Mouse (Mus musculus): ENCODE measurements around the gene Zrsr1. TPM values are rescaled to one million over a fixed set of nuclear protein-coding genes. Genes with fewer than 3 reads are reported as not detected.

Gene Zrsr1
- total RNA-seq (2023): 63.6 TPM

DNA sequence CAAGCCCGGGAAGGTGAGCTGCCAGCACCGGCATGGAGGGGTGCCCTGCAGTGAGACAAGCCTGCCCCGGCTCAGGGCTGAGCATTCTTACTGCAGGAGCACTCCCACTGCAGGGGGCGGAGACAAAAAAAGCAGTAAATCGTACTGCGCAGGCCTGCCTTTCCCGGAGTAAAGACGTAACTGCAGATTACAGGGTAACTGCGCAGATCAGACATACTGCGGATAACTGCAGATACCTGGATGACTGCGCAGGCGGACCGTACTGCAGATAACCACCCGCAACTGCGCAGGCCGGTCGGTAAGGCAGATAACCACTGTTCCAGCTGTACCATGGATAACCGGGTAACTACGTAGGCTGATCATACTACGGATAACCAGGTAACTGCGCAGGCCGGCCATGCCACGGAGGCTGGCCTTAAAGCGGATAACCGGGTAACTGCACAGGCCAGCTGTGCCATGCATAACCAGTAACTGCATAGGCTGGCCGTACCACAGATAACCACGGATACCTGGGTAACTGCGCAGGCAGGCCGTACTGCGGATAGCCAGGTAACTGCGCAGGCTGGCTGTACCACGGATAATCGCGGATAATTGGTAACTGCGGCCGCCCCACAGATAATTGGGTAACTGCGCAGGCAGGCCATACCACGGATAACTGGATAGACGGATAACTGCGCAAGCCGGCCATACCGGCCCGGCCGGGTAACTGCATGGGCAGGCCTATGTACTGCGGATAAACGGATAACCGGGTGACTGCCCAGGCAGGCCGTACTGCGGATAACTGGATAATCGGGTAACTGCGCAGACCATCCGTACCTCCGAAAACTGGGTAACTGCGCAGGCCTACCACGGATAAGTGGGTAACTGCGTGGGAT, at the start of gene Zrsr1:
Gene Zrsr1 (plus strand): TSS at position 171 of the 875 bp plus-strand sequence.

DNA sequence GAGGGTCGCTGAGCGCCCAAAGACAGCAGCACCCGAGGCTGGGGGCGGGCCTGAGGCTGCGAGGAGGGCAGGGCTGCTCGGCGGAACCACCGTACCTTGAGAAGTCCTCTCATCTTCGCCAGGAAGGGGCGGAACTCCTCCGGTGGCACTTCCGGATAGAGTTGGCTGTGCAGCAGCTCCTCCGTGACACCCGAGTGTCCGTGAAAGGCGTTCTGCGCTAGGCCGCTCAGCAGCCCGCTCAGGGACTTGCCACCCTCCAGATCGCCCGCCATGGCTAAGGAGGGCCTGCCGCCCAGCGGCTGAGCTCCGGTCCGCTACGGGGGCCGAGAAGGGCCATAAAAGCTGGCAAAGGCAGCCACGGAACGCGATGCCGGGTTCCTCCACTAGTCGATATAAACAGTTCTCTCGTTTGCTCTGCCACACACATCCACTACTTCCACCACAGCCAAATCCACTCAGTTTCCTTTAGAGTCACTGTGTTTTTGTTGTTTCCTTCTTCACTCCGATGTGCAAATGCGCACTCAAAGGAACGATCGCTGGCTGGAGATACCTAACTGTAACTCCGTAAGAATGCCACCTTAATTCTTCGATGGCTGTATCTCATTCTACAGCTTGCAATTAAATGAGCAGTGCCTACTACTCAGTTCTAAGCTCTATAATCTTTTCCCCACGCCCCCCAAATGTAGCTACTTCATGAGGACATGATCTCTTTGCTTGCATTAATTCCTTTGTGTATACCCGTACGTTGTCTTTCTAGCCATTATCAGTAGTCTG, 10.4 kb downstream of the Zrsr1 start, which contains the start of the genes Gm28048 and Commd1:
Gene Gm28048 (minus strand): TSS at position 107 of the 774 bp plus-strand sequence.
Gene Commd1 (minus strand): TSS at position 399 of the 774 bp plus-strand sequence.

DNA sequence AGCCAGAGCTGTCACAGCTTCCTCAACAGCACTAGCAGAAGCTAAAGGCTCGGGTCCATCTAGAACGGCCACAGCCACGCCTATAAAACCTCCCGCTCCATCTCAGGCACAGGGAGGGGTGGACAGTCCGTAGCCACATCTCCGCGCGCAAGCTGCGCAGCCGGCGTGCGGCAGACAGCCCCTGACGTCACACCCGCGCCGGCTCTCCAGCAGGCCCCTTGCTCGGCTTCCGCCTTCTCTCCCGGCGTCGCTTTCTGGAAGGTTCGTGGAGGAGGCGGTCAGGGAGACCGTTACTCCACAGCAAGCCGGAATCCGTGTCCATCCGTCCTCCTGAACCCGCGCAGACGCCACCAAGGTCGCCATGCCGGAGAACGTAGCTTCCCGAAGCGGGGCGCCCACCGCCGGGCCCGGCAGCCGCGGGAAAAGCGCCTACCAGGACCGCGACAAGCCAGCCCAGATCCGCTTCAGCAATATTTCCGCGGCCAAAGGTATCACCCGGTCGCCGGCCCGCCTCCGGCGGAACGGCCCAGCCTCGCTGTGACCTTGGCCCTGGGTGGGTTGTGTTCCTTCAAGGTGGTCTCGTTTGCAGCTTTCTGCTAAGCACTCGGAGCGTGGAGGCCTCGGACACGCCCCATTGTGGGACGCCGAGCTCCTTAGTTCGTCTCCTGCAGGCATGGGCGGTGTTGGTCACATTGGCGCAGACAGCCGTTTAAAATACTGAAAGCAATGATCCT, 18.8 kb downstream of the Zrsr1 start, which contains the start of gene Cct4:
Gene Cct4 (plus strand): TSS at position 127 of the 734 bp plus-strand sequence.

DNA sequence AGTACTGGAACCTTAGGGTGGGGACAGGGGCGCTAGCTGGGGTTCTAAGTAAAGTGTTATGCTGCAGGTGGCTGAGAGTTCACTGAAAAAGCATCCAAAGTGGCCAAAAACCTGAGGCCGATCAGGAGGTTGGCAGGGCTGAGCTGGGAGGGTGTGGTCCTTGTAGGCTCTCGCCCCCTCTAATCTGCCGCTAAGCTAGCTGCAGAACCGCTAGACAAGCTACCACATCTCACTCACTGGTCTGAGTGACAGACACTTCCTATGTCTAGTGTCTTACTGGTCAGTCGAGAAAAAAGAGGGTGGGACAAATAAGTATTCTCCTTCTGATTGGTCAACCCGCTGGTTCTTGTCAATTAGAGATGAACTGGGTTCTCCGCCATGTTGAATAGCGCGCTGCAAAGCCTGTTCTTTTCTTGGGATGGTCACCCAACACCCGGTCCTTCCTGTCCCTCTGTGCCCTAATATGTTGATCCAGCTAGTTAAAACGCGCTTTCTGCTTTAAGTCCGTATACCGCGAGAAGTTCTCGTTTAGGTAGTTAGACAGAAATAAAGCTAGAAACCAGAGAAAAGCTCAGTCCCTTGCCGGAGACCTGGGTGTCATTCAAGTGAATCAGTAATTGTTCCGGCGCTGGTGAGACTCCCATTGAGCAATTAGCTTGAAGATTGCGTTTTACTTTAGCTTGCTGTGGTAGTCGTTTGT, 35.8 kb downstream of the Zrsr1 start, which contains the start of gene Fam161a:
Gene Fam161a (plus strand): TSS at position 51 of the 700 bp plus-strand sequence.

Other genes starting within 250 kb of the Zrsr1 start
- 50.0 TPM for gene B3gnt2, start 111.0 kb upstream of the Zrsr1 start, total RNA-seq (2023)
- gene Gm28048, start 10.1 kb downstream of the Zrsr1 start, total RNA-seq (2023): 26.4 TPM
- 16.7 TPM for gene Commd1, start 10.4 kb downstream of the Zrsr1 start, total RNA-seq (2023)
- gene Cct4, start 18.5 kb downstream of the Zrsr1 start, total RNA-seq (2023): 216 TPM
- 6.0 TPM for gene Fam161a, start 35.5 kb downstream of the Zrsr1 start, total RNA-seq (2023)